Mouse (Mus musculus) brain, adult 2 months (tissue): ENCODE data around the gene Otud4.
"Not testable (repeated sequence)": the region's sequence is repeated elsewhere in the genome, so short reads cannot be mapped to it uniquely, and the experiment has no call there.

Experiments used
- DNase-seq: peaks from one replicate; pipeline ENCODE4 v3.0.0; 2011; ENCODE audit warnings: low read depth, low spot score

Otud4 gene

GRCm38 (mm10) chr8:79638001-79638706, 1.3 kb upstream of the Otud4 start:
- peak; percentile 49 for DNase-seq

- peak; percentile 100 for DNase-seq
These were observed 490 bp upstream of the Otud4 start for GRCm38 (mm10) chr8:79638707-79639549.

GRCm38 (mm10) chr8:79641119-79641518, 1.7 kb downstream of the Otud4 start:
- DNase-seq, result no peak

GRCm38 (mm10) chr8:79649569-79649968, 10.2 kb downstream of the Otud4 start:
- DNase-seq, result no peak

GRCm38 (mm10) chr8:79650158-79650814, 10.9 kb downstream of the Otud4 start:
- peak; percentile 11 for DNase-seq

GRCm38 (mm10) chr8:79653736-79654135, 14.3 kb downstream of the Otud4 start:
- DNase-seq, result no peak

GRCm38 (mm10) chr8:79658715-79659114, 19.3 kb downstream of the Otud4 start:
- DNase-seq, result not testable (repeated sequence)

- peak; percentile 7 for DNase-seq
These were observed 37.0 kb downstream of the Otud4 start for GRCm38 (mm10) chr8:79676461-79676860.

- peak; percentile 24 for DNase-seq
These were observed 39.6 kb downstream of the Otud4 start for GRCm38 (mm10) chr8:79679005-79679404.

- not testable (repeated sequence) for DNase-seq
These were observed 40.7 kb downstream of the Otud4 start for GRCm38 (mm10) chr8:79680083-79680482.

GRCm38 (mm10) chr8:79680555-79680954, 41.1 kb downstream of the Otud4 start:
- peak; percentile 44 for DNase-seq

- no peak for DNase-seq
These were observed 41.5 kb downstream of the Otud4 start for GRCm38 (mm10) chr8:79680965-79681364.

GRCm38 (mm10) chr8:79685927-79686326, 46.5 kb downstream of the Otud4 start:
- DNase-seq, result not testable (repeated sequence)

GRCm38 (mm10) chr8:79692531-79692930, 53.1 kb downstream of the Otud4 start:
- no peak for DNase-seq

- no peak for DNase-seq
These were observed 67.3 kb downstream of the Otud4 start for GRCm38 (mm10) chr8:79706687-79707086.

- peak; percentile 99 for DNase-seq
These were observed 71.9 kb downstream of the Otud4 start, which contains the start of the genes Abce1 and Anapc10 for GRCm38 (mm10) chr8:79711064-79711961. Gene Abce1, minus strand, starts transcription at chr8:79711740. Gene Anapc10, plus strand, starts transcription at chr8:79711820.

- DNase-seq, result no peak
These were observed 73.3 kb downstream of the Otud4 start for GRCm38 (mm10) chr8:79712676-79713075.

- no peak for DNase-seq
These were observed 82.1 kb downstream of the Otud4 start for GRCm38 (mm10) chr8:79721537-79721936.

GRCm38 (mm10) chr8:79723308-79723707, 83.9 kb downstream of the Otud4 start:
- no peak for DNase-seq

GRCm38 (mm10) chr8:79724589-79724988, 85.2 kb downstream of the Otud4 start:
- DNase-seq, result no peak
